Mouse (Mus musculus): ENCODE measurements at regions not wholly inside any gene's neighbourhood (a gene's known extent, or its start where the extent isn't known, plus 50 kb on each side); places are given as distances from the start of the nearest gene placed in this dataset.

GRCm38 (mm10) chr8:127779021-127779689 is 579.2 kb upstream of the Nrp1 start:
- DNase-seq (ENCODE audit: low spot score) = no peak
- Histone ChIP-seq H3K36me3 (ENCODE audit: control insufficient read depth, insufficient read depth, low read length) (no peaks in the 10 kb centered on the region), H3K4me2 (ENCODE audit: low read depth, low read length) (no peak overlapping the region), H3K27me3 (replicated peaks; ENCODE audit: control insufficient read depth, insufficient read depth, low read length) (no peaks in the 10 kb centered on the region), H3K27ac (replicated peaks; ENCODE audit: low read depth, low read length) (no peak overlapping the region), H3K4me3 (ENCODE audit: low read depth, low read length) (no peak overlapping the region), H3K4me1 (ENCODE audit: control insufficient read depth, insufficient read depth, low read length) (no peaks in the 10 kb centered on the region; the same call in 1 of the 2 replicates), H3K9ac (ENCODE audit: low read depth, low read length) (no peak overlapping the region), H3K9me3 (ENCODE audit: control insufficient read depth, low read length) (no peaks in the 10 kb centered on the region)
- ATAC-seq (ENCODE audit: low read depth) = no peak
- 68% methylated on average over 7 of the region's 7 CpGs for WGBS

- H3K9me3 ChIP-seq (ENCODE audit: control insufficient read depth, low read length) = no peaks in the 10 kb centered on the region
- H3K4me1 ChIP-seq (ENCODE audit: control insufficient read depth, insufficient read depth, low read length) = no peaks in the 10 kb centered on the region
- no peak overlapping the region for H3K27ac ChIP-seq (replicated peaks; ENCODE audit: low read depth, low read length)
- DNase-seq (ENCODE audit: low spot score) (no peak), ATAC-seq (ENCODE audit: low read depth) (no peak)
- no peak overlapping the region for H3K4me3 ChIP-seq (ENCODE audit: low read depth, low read length)
- no peaks in the 10 kb centered on the region for H3K36me3 ChIP-seq (ENCODE audit: control insufficient read depth, insufficient read depth, low read length)
- H3K9ac ChIP-seq (ENCODE audit: low read depth, low read length) = no peak overlapping the region
- H3K4me2 ChIP-seq (ENCODE audit: low read depth, low read length) = no peak overlapping the region
- H3K27me3 ChIP-seq (replicated peaks; ENCODE audit: control insufficient read depth, insufficient read depth, low read length) = no peaks in the 10 kb centered on the region
- 94% methylated on average over 3 of the region's 3 CpGs for WGBS
These were observed 577.8 kb upstream of the Nrp1 start for GRCm38 (mm10) chr8:127780596-127780995.

- Histone ChIP-seq H3K27ac (replicated peaks; ENCODE audit: low read depth, low read length) (no peak overlapping the region), H3K9me3 (ENCODE audit: control insufficient read depth, low read length) (no peaks in the 10 kb centered on the region), H3K36me3 (ENCODE audit: control insufficient read depth, insufficient read depth, low read length) (no peaks in the 10 kb centered on the region), H3K4me3 (ENCODE audit: low read depth, low read length) (no peak overlapping the region), H3K4me1 (ENCODE audit: control insufficient read depth, insufficient read depth, low read length) (no peaks in the 10 kb centered on the region), H3K4me2 (ENCODE audit: low read depth, low read length) (no peak overlapping the region), H3K9ac (ENCODE audit: low read depth, low read length) (no peak overlapping the region), H3K27me3 (replicated peaks; ENCODE audit: control insufficient read depth, insufficient read depth, low read length) (no peaks in the 10 kb centered on the region)
- WGBS = 67% methylated on average over 1 of the region's 1 CpGs
- ATAC-seq (ENCODE audit: low read depth) (no peak), DNase-seq (ENCODE audit: low spot score) (no peak)
These were observed 577.4 kb upstream of the Nrp1 start for GRCm38 (mm10) chr8:127781011-127781410.

- Histone ChIP-seq H3K4me2 (ENCODE audit: low read depth, low read length) (no peak overlapping the region), H3K4me1 (ENCODE audit: control insufficient read depth, insufficient read depth, low read length) (no peaks in the 10 kb centered on the region), H3K27ac (replicated peaks; ENCODE audit: low read depth, low read length) (no peak overlapping the region), H3K36me3 (ENCODE audit: control insufficient read depth, insufficient read depth, low read length) (no peaks in the 10 kb centered on the region), H3K27me3 (replicated peaks; ENCODE audit: control insufficient read depth, insufficient read depth, low read length) (no peaks in the 10 kb centered on the region), H3K9ac (ENCODE audit: low read depth, low read length) (no peak overlapping the region), H3K9me3 (ENCODE audit: control insufficient read depth, low read length) (no peaks in the 10 kb centered on the region), H3K4me3 (ENCODE audit: low read depth, low read length) (no peak overlapping the region)
- no peak for ATAC-seq (ENCODE audit: low read depth)
- no peak for DNase-seq (ENCODE audit: low spot score)
- WGBS = 90% methylated on average over 5 of the region's 5 CpGs
These were observed 565.8 kb upstream of the Nrp1 start for GRCm38 (mm10) chr8:127792611-127793010.

GRCm38 (mm10) chr8:127799849-127800471 is 558.4 kb upstream of the Nrp1 start:
- H3K27ac ChIP-seq (replicated peaks; ENCODE audit: low read depth, low read length) = no peak overlapping the region
- peaks cover 14% of the 10 kb centered on the region; the same call in 1 of the 2 replicates for H3K4me1 ChIP-seq (ENCODE audit: control insufficient read depth, insufficient read depth, low read length)
- H3K9ac ChIP-seq (ENCODE audit: low read depth, low read length) = no peak overlapping the region
- H3K36me3 ChIP-seq (ENCODE audit: control insufficient read depth, insufficient read depth, low read length) = no peaks in the 10 kb centered on the region
- 65% methylated on average over 6 of the region's 6 CpGs for WGBS
- no peaks in the 10 kb centered on the region for H3K27me3 ChIP-seq (replicated peaks; ENCODE audit: control insufficient read depth, insufficient read depth, low read length)
- H3K9me3 ChIP-seq (ENCODE audit: control insufficient read depth, low read length) = no peaks in the 10 kb centered on the region
- no peak overlapping the region for H3K4me2 ChIP-seq (ENCODE audit: low read depth, low read length)
- ATAC-seq (ENCODE audit: low read depth) = no peak
- no peak for DNase-seq (ENCODE audit: low spot score)
- H3K4me3 ChIP-seq (ENCODE audit: low read depth, low read length) = no peak overlapping the region

GRCm38 (mm10) chr8:127802136-127802535 is 556.3 kb upstream of the Nrp1 start:
- peaks cover 14% of the 10 kb centered on the region; the same call in 1 of the 2 replicates for H3K4me1 ChIP-seq (ENCODE audit: control insufficient read depth, insufficient read depth, low read length)
- no peaks in the 10 kb centered on the region for H3K36me3 ChIP-seq (ENCODE audit: control insufficient read depth, insufficient read depth, low read length)
- H3K4me2 ChIP-seq (ENCODE audit: low read depth, low read length) = no peak overlapping the region
- DNase-seq (ENCODE audit: low spot score) (peak; percentile 38), ATAC-seq (ENCODE audit: low read depth) (no peak)
- WGBS = 64% methylated on average over 7 of the region's 7 CpGs
- no peak overlapping the region for H3K4me3 ChIP-seq (ENCODE audit: low read depth, low read length)
- no peak overlapping the region for H3K9ac ChIP-seq (ENCODE audit: low read depth, low read length)
- H3K9me3 ChIP-seq (ENCODE audit: control insufficient read depth, low read length) = no peaks in the 10 kb centered on the region
- H3K27ac ChIP-seq (replicated peaks; ENCODE audit: low read depth, low read length) = no peak overlapping the region
- H3K27me3 ChIP-seq (replicated peaks; ENCODE audit: control insufficient read depth, insufficient read depth, low read length) = no peaks in the 10 kb centered on the region

- no peaks in the 10 kb centered on the region for H3K9me3 ChIP-seq (ENCODE audit: control insufficient read depth, low read length)
- no peak overlapping the region for H3K4me2 ChIP-seq (ENCODE audit: low read depth, low read length)
- H3K27me3 ChIP-seq (replicated peaks; ENCODE audit: control insufficient read depth, insufficient read depth, low read length) = no peaks in the 10 kb centered on the region
- peak; percentile 47 for DNase-seq (ENCODE audit: low spot score)
- WGBS = 39% methylated on average over 5 of the region's 5 CpGs
- H3K36me3 ChIP-seq (ENCODE audit: control insufficient read depth, insufficient read depth, low read length) = no peaks in the 10 kb centered on the region
- no peak overlapping the region; the same call in 1 of the 2 replicates for H3K27ac ChIP-seq (replicated peaks; ENCODE audit: low read depth, low read length)
- H3K9ac ChIP-seq (ENCODE audit: low read depth, low read length) = no peak overlapping the region
- H3K4me1 ChIP-seq (ENCODE audit: control insufficient read depth, insufficient read depth, low read length) = peaks cover 14% of the 10 kb centered on the region; the same call in 1 of the 2 replicates
- ATAC-seq (ENCODE audit: low read depth) = no peak
- no peak overlapping the region for H3K4me3 ChIP-seq (ENCODE audit: low read depth, low read length)
These were observed 555.6 kb upstream of the Nrp1 start for GRCm38 (mm10) chr8:127802661-127803333.

GRCm38 (mm10) chr8:127809203-127810155 is 548.9 kb upstream of the Nrp1 start:
- no peak overlapping the region for H3K4me3 ChIP-seq (ENCODE audit: low read depth, low read length)
- no peaks in the 10 kb centered on the region for H3K9me3 ChIP-seq (ENCODE audit: control insufficient read depth, low read length)
- ATAC-seq (ENCODE audit: low read depth) (no peak), DNase-seq (ENCODE audit: low spot score) (peak; percentile 84)
- H3K4me2 ChIP-seq (ENCODE audit: low read depth, low read length) = no peak overlapping the region
- no peaks in the 10 kb centered on the region for H3K4me1 ChIP-seq (ENCODE audit: control insufficient read depth, insufficient read depth, low read length)
- H3K9ac ChIP-seq (ENCODE audit: low read depth, low read length) = no peak overlapping the region
- no peak overlapping the region for H3K27ac ChIP-seq (replicated peaks; ENCODE audit: low read depth, low read length)
- WGBS = 35% methylated on average over 7 of the region's 7 CpGs
- no peaks in the 10 kb centered on the region for H3K36me3 ChIP-seq (ENCODE audit: control insufficient read depth, insufficient read depth, low read length)
- no peaks in the 10 kb centered on the region for H3K27me3 ChIP-seq (replicated peaks; ENCODE audit: control insufficient read depth, insufficient read depth, low read length)
